Mouse (Mus musculus): ENCODE measurements at regions not wholly inside any gene's neighbourhood (a gene's known extent, or its start where the extent isn't known, plus 50 kb on each side); places are given as distances from the start of the nearest gene placed in this dataset.

- Histone ChIP-seq H3K4me3 (ENCODE audit: low read depth, low read length) (no peak overlapping the region), H3K4me2 (ENCODE audit: low read depth) (no peak overlapping the region), H3K27me3 (ENCODE audit: control insufficient read depth, insufficient read depth, low read length) (no peaks in the 10 kb centered on the region), H3K9ac (ENCODE audit: low read length) (no peak overlapping the region), H3K9me3 (ENCODE audit: control insufficient read depth, low read length) (no peaks in the 10 kb centered on the region), H3K4me1 (ENCODE audit: control insufficient read depth, insufficient read depth, low read length) (no peaks in the 10 kb centered on the region), H3K36me3 (ENCODE audit: control insufficient read depth, insufficient read depth, low read length) (no peaks in the 10 kb centered on the region), H3K27ac (ENCODE audit: low read depth, low read length) (no peak overlapping the region)
- 80% methylated on average over 6 of the region's 6 CpGs for WGBS
- ATAC-seq (ENCODE audit: insufficient read depth, low FRiP score, low TSS enrichment) (no peak), DNase-seq (ENCODE audit: low spot score) (no peak)
Observed at GRCm38 (mm10) chrX:85329474-85330225, 80.2 kb downstream of the Fthl17a start.

GRCm38 (mm10) chrX:85343517-85343916 lies 94.0 kb downstream of the Fthl17a start:
- DNase-seq (ENCODE audit: low spot score) (peak; percentile 14), ATAC-seq (ENCODE audit: insufficient read depth, low FRiP score, low TSS enrichment) (no peak)
- Histone ChIP-seq H3K9me3 (ENCODE audit: control insufficient read depth, low read length) (no peaks in the 10 kb centered on the region), H3K4me2 (ENCODE audit: low read depth) (no peak overlapping the region), H3K4me3 (ENCODE audit: low read depth, low read length) (no peak overlapping the region), H3K27me3 (ENCODE audit: control insufficient read depth, insufficient read depth, low read length) (no peaks in the 10 kb centered on the region), H3K36me3 (ENCODE audit: control insufficient read depth, insufficient read depth, low read length) (no peaks in the 10 kb centered on the region), H3K4me1 (ENCODE audit: control insufficient read depth, insufficient read depth, low read length) (no peaks in the 10 kb centered on the region), H3K9ac (ENCODE audit: low read length) (no peak overlapping the region), H3K27ac (ENCODE audit: low read depth, low read length) (no peak overlapping the region)
- 23% methylated on average over 3 of the region's 3 CpGs for WGBS

- no peaks in the 10 kb centered on the region for H3K36me3 ChIP-seq (ENCODE audit: control insufficient read depth, insufficient read depth, low read length)
- DNase-seq (ENCODE audit: low spot score) (no peak), ATAC-seq (ENCODE audit: insufficient read depth, low FRiP score, low TSS enrichment) (no peak)
- WGBS = 62% methylated on average over 3 of the region's 3 CpGs
- H3K4me2 ChIP-seq (ENCODE audit: low read depth) = no peak overlapping the region
- H3K9ac ChIP-seq (ENCODE audit: low read length) = no peak overlapping the region
- H3K4me3 ChIP-seq (ENCODE audit: low read depth, low read length) = no peak overlapping the region
- H3K4me1 ChIP-seq (ENCODE audit: control insufficient read depth, insufficient read depth, low read length) = no peaks in the 10 kb centered on the region
- H3K27ac ChIP-seq (ENCODE audit: low read depth, low read length) = no peak overlapping the region
- H3K27me3 ChIP-seq (ENCODE audit: control insufficient read depth, insufficient read depth, low read length) = no peaks in the 10 kb centered on the region
- H3K9me3 ChIP-seq (ENCODE audit: control insufficient read depth, low read length) = no peaks in the 10 kb centered on the region
Observed at GRCm38 (mm10) chrX:85375296-85375695, 125.8 kb downstream of the Fthl17a start.

- Histone ChIP-seq H3K4me1 (ENCODE audit: control insufficient read depth, insufficient read depth, low read length) (no peaks in the 10 kb centered on the region), H3K4me2 (ENCODE audit: low read depth) (no peak overlapping the region), H3K27ac (ENCODE audit: low read depth, low read length) (no peak overlapping the region), H3K36me3 (ENCODE audit: control insufficient read depth, insufficient read depth, low read length) (no peaks in the 10 kb centered on the region), H3K9me3 (ENCODE audit: control insufficient read depth, low read length) (no peaks in the 10 kb centered on the region), H3K27me3 (ENCODE audit: control insufficient read depth, insufficient read depth, low read length) (no peaks in the 10 kb centered on the region), H3K4me3 (ENCODE audit: low read depth, low read length) (no peak overlapping the region), H3K9ac (ENCODE audit: low read length) (no peak overlapping the region)
- DNase-seq (ENCODE audit: low spot score) = no peak
- 90% methylated on average over 2 of the region's 2 CpGs for WGBS
- no peak for ATAC-seq (ENCODE audit: insufficient read depth, low FRiP score, low TSS enrichment)
Observed at GRCm38 (mm10) chrX:85384452-85384851, 135.0 kb downstream of the Fthl17a start.

Measured in neural tube, embryonic 11.5 days (tissue).